Mouse (Mus musculus) activated CD4-positive, CD25-positive, alpha-beta regulatory T cell, adult 4 months (primary cell): ENCODE data around the gene Tbc1d19. TPM values are rescaled to one million over a fixed set of nuclear protein-coding genes. Genes with fewer than 3 reads are reported as not detected.

Source experiments
- polyA plus RNA-seq, 2 experiments: library from polyadenylated mRNA; unstranded; fragments of 100-300 nt; shearing (Covaris generic); gene quantifications; one replicate each; pipeline ENCODE4 v1.2.1; 2017

Gene Tbc1d19
- polyA plus RNA-seq, 2 experiments from 2014 or later: 5.3 to 6.8 TPM

Other genes with a start within 250 kb of the Tbc1d19 start
- gene Cckar, start 101.9 kb upstream of the Tbc1d19 start, polyA plus RNA-seq: not detected
- gene Stim2, start 188.9 kb downstream of the Tbc1d19 start, polyA plus RNA-seq: 10 to 100 TPM; 19.4 to 19.7 TPM